Mouse (Mus musculus) spleen, adult 12 weeks (tissue): Measurements from ENCODE around the gene Olfr1110.
"Not testable (repeated sequence)": the region's sequence is repeated elsewhere in the genome, so short reads cannot be mapped to it uniquely, and the experiment has no call there.

Source experiments
- DNase-seq: peaks from one replicate; pipeline ENCODE4 v3.0.0; 2022; ENCODE audit warnings: low spot score

The Olfr1110 gene

DNA sequence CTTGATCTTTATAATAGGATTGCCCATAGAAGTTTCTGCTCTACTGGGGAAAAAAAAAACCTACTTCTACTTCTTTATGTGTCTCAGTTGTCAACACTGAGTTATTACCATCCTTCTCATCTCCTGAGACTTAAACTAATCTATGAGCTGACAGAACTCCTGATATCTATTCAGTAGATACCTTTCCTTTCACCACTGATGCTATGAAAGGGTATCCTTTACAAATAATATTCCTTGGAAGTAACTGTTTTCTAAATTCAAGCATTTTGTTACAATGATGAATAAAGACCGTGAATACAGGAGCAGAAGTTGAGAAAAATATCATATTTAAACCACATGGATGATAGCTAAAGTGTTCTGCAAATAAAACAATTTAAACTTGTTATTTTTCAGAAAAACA lies at the start of gene Olfr1110:
Gene Olfr1110, minus strand, starts transcription at position 101 of the 400 bp plus-strand sequence.
- DNase-seq = no peak

DNA sequence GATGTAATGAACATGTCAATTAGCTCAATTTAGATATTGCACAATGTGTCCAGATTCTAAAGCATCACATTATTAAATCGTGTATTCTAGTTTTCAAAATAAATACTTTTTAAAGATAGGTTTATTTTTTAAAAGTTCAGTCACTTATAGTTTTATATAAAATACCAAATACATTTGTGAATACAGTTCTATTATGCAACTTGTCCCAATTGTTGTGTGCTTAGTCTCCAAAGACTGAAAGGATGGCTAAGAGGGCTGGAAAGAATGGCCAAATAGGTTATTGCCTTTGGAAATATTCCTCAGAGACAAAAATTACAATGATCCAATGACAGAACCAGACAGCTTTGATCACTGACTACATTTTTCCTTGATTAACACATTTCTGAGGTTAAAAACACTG lies 47.4 kb upstream of the Olfr1110 start, which contains the start of gene Olfr1112:
Gene Olfr1112, plus strand, starts transcription at position 301 of the 400 bp plus-strand sequence.
- no peak for DNase-seq

DNA sequence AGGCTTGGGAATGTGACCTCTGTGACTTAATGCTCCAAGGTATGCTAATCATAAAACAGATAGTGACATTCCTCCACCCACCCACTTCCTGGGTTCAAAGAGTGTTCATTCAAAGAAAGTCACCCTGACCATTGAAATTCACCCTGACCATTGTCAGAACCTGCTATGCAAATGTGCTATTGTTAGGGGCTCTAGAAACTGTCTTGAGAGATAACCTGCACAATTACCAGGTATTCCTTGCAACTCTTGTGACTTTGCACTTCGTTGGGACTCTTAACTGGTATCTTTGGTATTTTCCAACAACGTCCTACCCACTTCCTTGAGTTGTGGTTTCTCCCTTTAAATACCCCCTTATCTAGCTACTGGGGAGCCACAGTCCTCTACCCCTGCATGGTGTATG lies 27.6 kb upstream of the Olfr1110 start:
- DNase-seq = not testable (repeated sequence)

- DNase-seq = no peak
Measured at GRCm38 (mm10) chr2:87152524-87152923, 12.4 kb upstream of the Olfr1110 start, which contains the start of gene Olfr1111. Olfr1111 (minus strand) TSS chr2:87152624.

DNA sequence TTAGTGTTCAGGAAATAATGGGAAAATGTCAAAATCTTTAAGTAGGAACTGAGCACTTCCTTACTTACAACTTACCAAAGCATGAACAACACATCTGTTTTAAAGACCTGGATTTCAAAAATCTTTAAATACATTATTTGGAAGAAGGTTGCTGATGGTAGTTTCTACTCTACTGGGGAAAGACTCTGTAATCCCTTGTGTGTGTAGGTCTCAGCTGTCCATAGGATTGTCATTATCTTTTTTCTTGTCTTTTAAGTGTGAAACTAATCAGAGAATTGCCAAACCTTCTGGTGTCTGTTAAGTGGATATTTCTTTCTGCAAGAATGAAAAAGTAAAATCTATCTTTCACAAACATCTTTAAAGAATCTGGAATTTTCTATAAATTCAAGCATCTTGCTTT lies 25.6 kb downstream of the Olfr1110 start, which contains the start of gene Olfr259:
Gene Olfr259, minus strand, starts transcription at position 101 of the 400 bp plus-strand sequence.
- no peak for DNase-seq

- no peak for DNase-seq
Measured at GRCm38 (mm10) chr2:87095908-87096307, 44.2 kb downstream of the Olfr1110 start, which contains the start of gene Olfr1109. Olfr1109 (minus strand) TSS chr2:87096008.
